Mouse (Mus musculus) gastrocnemius, postnatal 10 days (tissue): ENCODE results near the gene Lrrc43. TPM values are rescaled to one million over a fixed set of nuclear protein-coding genes. Genes with fewer than 3 reads are reported as not detected.

Experiments
- DNase-seq: peaks from one replicate; pipeline ENCODE4 v3.0.0; 2021; ENCODE audit warnings: mixed read lengths
- microRNA-seq, 2 experiments: library from miRNA; unstranded; fragments of <30 nt; microRNA quantifications; one replicate each; pipeline ENCODE4 v1.2.0; 2021
- total RNA-seq, 2 experiments: library from RNA; stranded (reverse); gene quantifications; 2 replicates each; pipeline ENCODE4 v1.2.3; 2021

Lrrc43 gene
- total RNA-seq, 2 experiments from 2014 or later: not detected

- DNase-seq: peak; percentile 1
These were observed 31.6 kb downstream of the Lrrc43 start for GRCm38 (mm10) chr5:123520666-123521065.

DNA sequence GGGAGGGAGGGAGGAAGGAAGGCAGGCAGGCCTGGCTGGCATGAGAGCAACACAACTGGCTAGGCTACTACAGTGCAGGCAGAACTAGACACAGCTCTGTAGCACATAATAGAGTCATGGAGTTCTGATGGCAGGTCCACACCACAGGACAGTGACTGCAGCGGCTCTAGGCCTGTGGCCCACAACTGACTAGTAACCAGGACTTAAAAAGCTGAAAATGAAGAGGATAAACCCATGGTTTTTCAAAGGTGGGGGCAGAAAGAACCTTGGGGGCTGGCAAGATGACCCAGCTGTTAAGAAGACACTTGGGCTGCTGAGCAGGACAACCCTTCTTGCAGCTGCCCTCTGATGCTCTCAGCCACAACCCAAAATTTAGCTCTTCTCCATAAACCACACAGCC is 32.5 kb downstream of the Lrrc43 start:
- peak; percentile 0 for DNase-seq

DNA sequence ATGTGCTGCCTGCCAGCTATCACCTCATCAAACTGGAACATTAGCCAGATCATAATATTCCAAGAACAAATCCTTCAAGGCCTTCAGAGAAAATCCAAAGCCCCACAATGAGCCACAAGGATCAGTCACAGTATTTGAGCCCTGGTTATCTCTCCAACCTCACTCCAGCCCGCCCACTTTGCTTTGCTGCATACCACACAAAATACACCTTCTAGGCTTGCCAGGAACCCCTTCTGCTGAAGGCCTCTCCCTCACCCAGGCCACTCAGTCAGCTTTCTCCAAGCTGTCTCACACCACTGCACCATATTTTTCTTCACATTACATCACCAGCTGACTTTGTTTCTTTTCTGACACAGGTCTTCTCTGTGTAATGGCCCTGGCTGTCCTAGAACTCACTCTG is 33.1 kb downstream of the Lrrc43 start:
- peak; percentile 1 for DNase-seq

DNA sequence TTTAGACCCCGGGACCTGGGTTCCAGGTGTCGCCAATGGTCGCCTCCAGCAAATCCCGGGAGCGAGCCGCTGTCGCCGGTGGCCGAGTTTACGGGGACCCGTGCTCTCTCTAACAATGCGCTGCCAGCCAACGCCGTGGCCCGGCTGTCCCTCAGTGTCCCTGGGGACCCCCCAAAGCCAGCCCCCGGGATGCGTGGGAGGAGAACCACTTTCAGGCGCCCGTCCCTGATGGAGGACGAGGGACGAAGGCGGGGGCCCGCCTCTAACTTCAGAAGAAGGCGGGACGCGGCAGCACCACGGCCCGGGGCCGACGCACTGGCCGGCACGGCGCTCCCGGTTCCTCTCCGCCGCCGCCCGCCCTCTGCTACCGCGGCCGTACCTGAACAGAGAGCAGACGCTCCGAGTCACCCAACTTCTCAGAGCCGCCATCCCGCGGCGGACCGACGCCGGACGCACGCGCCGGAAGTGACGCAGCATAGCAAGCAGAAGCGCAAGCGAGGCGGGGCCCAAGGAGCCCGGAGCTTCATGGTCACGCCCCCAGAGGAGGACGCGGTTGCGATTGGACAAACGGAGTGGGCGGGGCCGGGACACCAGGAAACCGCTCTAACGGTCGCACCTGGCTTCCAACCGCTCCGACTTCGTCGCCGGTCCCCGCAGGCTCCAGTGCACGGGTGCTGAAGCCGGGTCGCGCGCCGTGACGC is 34.7 kb downstream of the Lrrc43 start, which contains the start of gene Diablo:
Gene Diablo (minus strand): TSS at position 485 of the 701 bp plus-strand sequence.
- DNase-seq: peak; percentile 98

DNA sequence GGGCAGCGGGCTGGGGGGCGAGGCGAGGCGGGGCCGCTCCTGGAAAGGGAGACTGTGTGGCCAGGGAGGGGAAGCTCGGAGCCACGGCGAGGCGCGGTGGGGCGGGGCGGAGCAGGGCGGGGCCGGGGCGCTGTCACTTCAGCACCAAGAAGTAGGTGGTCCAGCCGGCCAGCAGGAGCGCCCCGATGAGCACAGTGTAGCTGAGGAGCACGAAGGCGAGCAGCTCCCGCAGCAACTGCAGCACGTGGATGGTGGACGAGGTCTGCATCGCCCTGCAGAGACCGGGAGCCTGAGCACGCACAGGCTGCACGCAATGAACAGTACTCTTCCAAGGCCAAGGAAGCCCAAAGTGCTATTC is 35.3 kb downstream of the Lrrc43 start:
- no peak for DNase-seq

DNA sequence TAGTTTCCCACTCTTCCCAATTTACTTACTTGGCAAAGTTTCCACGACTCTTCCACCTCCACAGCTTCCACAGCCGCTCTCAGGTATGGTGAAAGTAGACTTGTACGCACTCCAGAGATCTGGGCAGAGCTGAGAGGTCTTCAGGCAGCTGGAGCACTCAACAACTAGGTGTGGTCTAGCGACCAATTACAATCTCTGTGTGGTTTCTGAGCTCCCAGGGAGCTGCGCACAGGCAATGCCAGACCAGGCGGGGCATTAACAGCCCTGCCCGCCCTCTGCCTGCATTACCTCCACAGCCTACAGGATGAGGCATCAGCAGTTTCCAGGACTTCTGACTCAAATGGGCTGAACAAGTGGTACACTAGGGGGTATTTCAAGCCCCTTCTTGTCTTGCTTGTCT is 36.2 kb downstream of the Lrrc43 start, which contains the start of gene Gm49027:
Gene Gm49027 (minus strand): TSS at position 208 of the 400 bp plus-strand sequence.
- DNase-seq: peak; percentile 1

DNA sequence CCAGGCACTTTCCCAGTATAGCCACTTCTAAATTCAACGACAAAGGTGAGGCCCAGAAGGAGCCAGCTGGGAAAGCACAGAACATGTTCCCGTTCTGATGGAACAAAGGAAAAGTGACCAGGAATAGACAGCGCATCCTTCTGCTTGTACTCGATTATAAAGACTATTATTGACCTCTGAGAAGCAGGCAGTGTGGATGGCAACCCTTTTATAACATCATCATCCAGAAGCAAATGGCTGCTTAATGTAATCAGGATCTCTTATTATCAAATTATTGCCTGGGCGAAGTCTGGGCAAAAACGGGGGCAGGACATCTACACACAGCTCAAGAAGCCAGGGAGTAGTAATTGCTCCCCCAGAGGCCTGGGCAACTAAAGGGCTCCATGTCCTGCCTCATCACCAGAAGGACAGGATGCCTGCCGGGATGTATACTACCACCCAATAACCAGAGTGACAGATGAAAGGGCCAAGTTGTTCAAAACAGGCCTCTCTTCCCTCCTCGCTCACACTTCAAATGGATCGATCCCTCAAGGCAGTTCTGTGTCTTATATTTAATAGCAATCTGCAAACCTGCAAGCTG is 36.9 kb downstream of the Lrrc43 start:
- DNase-seq: peak; percentile 1

- peak; percentile 1 for DNase-seq
These were observed 39.5 kb downstream of the Lrrc43 start for GRCm38 (mm10) chr5:123528641-123529040.

DNA sequence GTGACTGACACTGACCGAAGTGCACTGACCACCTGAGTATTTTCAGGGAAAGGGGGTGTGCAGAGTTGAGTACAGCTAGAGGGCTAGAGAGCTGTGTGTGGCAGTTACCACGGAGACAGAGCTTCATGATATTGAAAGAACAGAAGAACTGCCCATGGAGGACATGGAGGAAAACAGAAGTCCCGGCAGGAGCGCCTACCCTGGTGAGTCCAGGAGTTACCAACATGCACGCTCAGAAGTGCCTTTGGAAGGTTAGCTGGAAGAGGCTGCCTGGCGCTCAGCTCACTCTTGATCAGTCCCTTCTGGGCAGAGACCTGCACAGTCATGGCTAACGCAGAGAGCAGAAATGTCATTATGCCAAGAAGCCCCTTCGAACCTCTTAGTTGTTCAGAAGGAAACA is 41.0 kb downstream of the Lrrc43 start:
- peak; percentile 3 for DNase-seq

GRCm38 (mm10) chr5:123533801-123534200 is 44.7 kb downstream of the Lrrc43 start:
- peak; percentile 0 for DNase-seq

DNA sequence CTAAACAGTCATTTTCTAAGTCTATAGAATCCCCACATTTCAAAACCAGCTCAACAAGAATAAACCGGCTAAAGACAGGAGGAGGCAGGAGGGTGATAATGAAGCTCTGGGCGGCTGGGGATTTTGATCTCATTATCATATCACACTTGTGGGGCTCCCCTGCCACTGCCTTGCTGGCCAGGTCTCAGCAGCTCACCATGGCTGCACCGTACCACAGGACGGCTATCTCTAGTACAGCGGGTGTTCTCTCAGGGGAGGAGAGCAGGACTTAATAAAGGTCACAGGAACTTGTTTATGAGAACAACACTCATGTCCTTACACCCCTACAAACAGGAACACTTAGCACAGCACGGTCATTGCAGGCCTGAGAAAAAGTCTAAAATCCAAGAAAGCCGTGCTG is 66.6 kb downstream of the Lrrc43 start:
- no peak for DNase-seq

DNA sequence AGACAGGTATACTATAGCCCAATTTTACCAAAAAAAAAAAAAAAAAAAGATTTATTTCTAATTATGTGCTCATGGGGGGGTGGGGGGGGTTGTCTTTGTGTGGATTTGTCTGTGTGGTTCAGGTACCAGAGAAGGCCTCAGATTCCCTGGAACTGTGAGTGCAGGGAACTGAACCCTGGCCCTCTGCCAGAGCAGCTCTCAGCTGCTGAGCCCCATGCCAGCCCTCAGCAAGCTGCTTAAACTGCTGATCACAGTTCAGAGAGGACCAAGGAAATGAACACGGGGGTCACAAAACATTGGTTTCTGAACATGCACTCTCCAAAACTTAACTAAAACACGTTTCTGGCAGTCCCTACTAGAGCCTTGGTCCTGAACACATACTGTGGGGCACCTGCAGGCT is 67.3 kb downstream of the Lrrc43 start:
- peak; percentile 74 for DNase-seq

Small RNA genes within 50 kb of the gene (microRNA-seq; reads per million reads assigned to microRNA genes)
- gene Mir7647: 0 to 0.25 reads per million in 2 experiments

Other genes with a start within 250 kb of the Lrrc43 start
- gene Wdr66, start 237.2 kb upstream of the Lrrc43 start, total RNA-seq: 1 to 10 TPM; 2.3 to 2.5 TPM
- gene Bcl7a, start 145.5 kb upstream of the Lrrc43 start, total RNA-seq: 10 to 100 TPM; 21.0 to 25.3 TPM
- gene Mlxip, start 94.5 kb upstream of the Lrrc43 start, total RNA-seq: 10 to 100 TPM; 57.4 to 57.6 TPM
- gene Il31, start 184 bp downstream of the Lrrc43 start, total RNA-seq: not detected
- not detected for gene B3gnt4, start 21.2 kb downstream of the Lrrc43 start, total RNA-seq
- 10 to 100 TPM; 36.9 to 38.8 TPM for gene Diablo, start 34.9 kb downstream of the Lrrc43 start, total RNA-seq
- 1 to 10 TPM in 1 of 2 experiments, not detected in 1; 1.1 TPM for gene Gm49027, start 36.2 kb downstream of the Lrrc43 start, total RNA-seq
- 10 to 100 TPM; 23.3 to 26.6 TPM for gene Vps33a, start 83.7 kb downstream of the Lrrc43 start, total RNA-seq
- gene Clip1, start 195.3 kb downstream of the Lrrc43 start, total RNA-seq: 100 to 1,000 TPM in 1 of 2 experiments, 10 to 100 TPM in 1; 91.2 to 111 TPM
- 10 to 100 TPM; 26.6 to 33.2 TPM for gene Zcchc8, start 231.8 kb downstream of the Lrrc43 start, total RNA-seq